Mouse (Mus musculus) ES-E14 (cell line): ENCODE data around the gene Zbtb25.

Experiments used
- CHD2 ChIP-seq: IDR thresholded peaks from 2 replicates; pipeline ENCODE4 v1.6.1; 2014; ENCODE audit warnings: mild to moderate bottlenecking, low read depth, low read length, inconsistent platforms
- ZC3H11A ChIP-seq: IDR thresholded peaks from 2 replicates; pipeline ENCODE4 v1.6.1; 2012; ENCODE audit warnings: low read depth, mild to moderate bottlenecking, inconsistent platforms, low read length, borderline replicate concordance
- ZNF384 ChIP-seq: IDR thresholded peaks from 2 replicates; pipeline ENCODE4 v1.6.1; 2012; ENCODE audit warnings: low read depth, low read length, inconsistent platforms

DNA sequence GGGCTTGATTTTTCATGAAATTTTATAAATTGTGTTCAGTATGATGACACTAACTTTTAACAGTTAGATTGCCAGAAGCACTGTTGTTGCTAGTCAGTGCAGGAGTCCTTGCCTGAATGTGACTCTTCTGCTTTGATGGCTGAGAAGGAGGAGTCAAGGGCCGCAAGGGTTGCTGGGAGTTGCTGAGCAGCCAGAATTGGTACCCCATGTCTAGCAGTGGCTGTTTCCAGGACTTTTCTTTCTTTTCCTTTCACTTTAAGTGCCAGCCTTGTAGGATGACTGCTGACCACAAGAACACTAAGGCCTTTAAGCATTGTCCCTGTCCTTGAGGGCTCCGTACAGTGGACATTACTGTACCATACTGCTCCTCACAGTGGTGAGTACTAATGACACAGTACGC, 8.3 kb upstream of the Zbtb25 start:
- TF ChIP-seq ZNF384 (no peak), ZC3H11A (no peak), CHD2 (no peak)
